Mouse (Mus musculus): ENCODE results near the gene Hk2.

DNA sequence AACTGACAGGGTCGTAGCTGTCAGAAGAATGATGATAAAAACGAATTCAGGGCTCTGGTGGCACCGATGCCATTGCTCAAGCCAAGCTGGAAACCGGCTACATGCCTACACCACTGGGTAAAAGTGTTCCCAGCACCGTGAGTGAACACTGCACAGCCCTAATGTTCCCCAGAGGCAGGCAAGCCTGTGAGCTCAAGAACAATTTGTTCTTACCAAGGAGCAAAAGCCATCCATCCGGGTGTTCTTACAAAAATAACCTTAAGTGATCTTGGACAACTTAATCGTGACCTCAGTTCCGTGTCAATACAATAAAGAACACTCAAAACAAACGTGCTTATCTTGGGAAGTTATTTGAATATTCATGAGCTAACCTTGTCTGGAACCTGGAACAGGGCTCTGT, 3.2 kb downstream of the Hk2 start:
- no peak for TF ChIP-seq CTCF (IDR thresholded peaks at IDR 0.05; ENCODE audit: low read depth)
- TF ChIP-seq EP300 (IDR thresholded peaks at IDR 0.05; ENCODE audit: low read depth), result no peak
